Mouse (Mus musculus) stomach, embryonic 15.5 days (tissue): ENCODE data around the gene Lhpp. TPM values are rescaled to one million over a fixed set of nuclear protein-coding genes. Genes with fewer than 3 reads are reported as not detected.

ENCODE experiments used
- ATAC-seq: fragments of 200-750 bp; cut with Nextera tagmentation; 2 replicates; pipeline ENCODE4 v1.8.0; 2017; ENCODE audit warnings: low read depth, moderate number of reproducible peaks, moderate TSS enrichment; ENCODE audit not compliant: insufficient read depth, low FRiP score
- H3K27ac ChIP-seq: fragments of 300-500 bp; sonication (generic); 2 replicates; pipeline ENCODE4 v1.5.1; 2015; ENCODE audit warnings: mild to moderate bottlenecking, inconsistent platforms
- H3K27me3 ChIP-seq: fragments of 300-500 bp; sonication (generic); replicated peaks from 2 replicates; pipeline ENCODE4 v1.6.1; 2015; ENCODE audit warnings: inconsistent platforms
- H3K36me3 ChIP-seq: fragments of 300-500 bp; sonication (generic); 2 replicates; pipeline ENCODE4 v1.6.1; 2015; ENCODE audit warnings: inconsistent platforms
- H3K4me1 ChIP-seq: fragments of 300-500 bp; sonication (generic); 2 replicates; pipeline ENCODE4 v1.6.1; 2015; ENCODE audit warnings: inconsistent platforms
- H3K4me2 ChIP-seq: fragments of 300-500 bp; sonication (generic); 2 replicates; pipeline ENCODE4 v1.6.1; 2015; ENCODE audit warnings: mild to moderate bottlenecking, inconsistent platforms
- H3K4me3 ChIP-seq: fragments of 300-500 bp; sonication (generic); replicated peaks from 2 replicates; pipeline ENCODE4 v1.5.1; 2015; ENCODE audit warnings: inconsistent platforms
- H3K9ac ChIP-seq: fragments of 300-500 bp; sonication (generic); 2 replicates; pipeline ENCODE4 v1.6.1; 2015; ENCODE audit warnings: inconsistent platforms
- H3K9me3 ChIP-seq: fragments of 300-500 bp; sonication (generic); 2 replicates; pipeline ENCODE4 v1.6.1; 2016; ENCODE audit warnings: inconsistent platforms
- WGBS: fragments of 180-500 bp; shearing (Covaris S2); methylation state at CpG from one replicate; pipeline ENCODE4 v1.1.7; 2015; 5-methylcytosine and 5-hydroxymethylcytosine counted together
- polyA plus RNA-seq: library from polyadenylated mRNA; unstranded; fragments of >200 nt; fragmentation: Nextera tagmentation; extraction: Ambion mirVana; gene quantifications from 2 replicates; pipeline ENCODE4 v1.2.1, GENCODE M21; 2015

Lhpp gene
- 14.7 and 15.9 TPM in 2 replicates for polyA plus RNA-seq

GRCm38 (mm10) chr7:132610468-132611318 lies at the start of gene Lhpp:
Lhpp (plus strand) TSS chr7:132610638.
- H3K36me3 ChIP-seq: no peaks in the 10 kb centered on the region
- peak within 1 kb of the TSS; percentile 55 for H3K4me3 ChIP-seq
- H3K9ac ChIP-seq: peak within 1 kb of the TSS; percentile 18; the same call in 1 of the 2 replicates
- peaks cover 5% of the 10 kb centered on the region; the same call in 1 of the 2 replicates for H3K4me1 ChIP-seq
- peak within 1 kb of the TSS; percentile 82 for H3K4me2 ChIP-seq
- H3K9me3 ChIP-seq: no peaks in the 10 kb centered on the region
- 6% methylated on average over 44 of the region's 44 CpGs for WGBS
- no peaks in the 10 kb centered on the region for H3K27me3 ChIP-seq
- H3K27ac ChIP-seq: no peak within 1 kb of the TSS
- ATAC-seq: peak; percentile 89

DNA sequence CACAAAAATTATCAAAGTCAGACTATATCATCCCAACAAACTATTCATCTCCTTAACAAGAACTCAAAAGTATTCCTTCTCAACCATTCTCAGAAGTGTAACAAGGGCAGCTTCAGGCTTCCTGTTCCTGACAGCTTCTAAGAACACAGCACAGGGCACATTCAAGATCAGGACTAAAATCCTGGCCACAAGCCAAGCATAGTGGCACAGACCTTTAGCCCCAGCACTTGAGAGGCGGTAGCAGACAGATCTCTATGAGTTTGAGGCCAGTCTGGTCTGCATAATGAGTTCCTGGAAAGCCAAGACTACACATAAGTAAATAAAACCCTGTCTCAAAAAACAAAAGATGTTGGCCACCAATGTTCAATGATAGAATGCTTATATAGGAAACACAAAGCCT lies 44.6 kb upstream of the Lhpp start:
- Histone ChIP-seq H3K4me3 (no peak overlapping the region), H3K36me3 (peaks cover 36% of the 10 kb centered on the region), H3K9ac (no peak overlapping the region), H3K27ac (no peak overlapping the region), H3K9me3 (no peaks in the 10 kb centered on the region), H3K27me3 (no peaks in the 10 kb centered on the region), H3K4me2 (no peak overlapping the region), H3K4me1 (0 out of 2 replicates have a peak, but pooled peaks cover 12% of the 10 kb centered on the region)
- WGBS: 57% methylated on average over 1 of the region's 1 CpGs
- no peak for ATAC-seq

GRCm38 (mm10) chr7:132568817-132569216 lies 41.6 kb upstream of the Lhpp start:
- WGBS: 92% methylated on average over 6 of the region's 6 CpGs
- Histone ChIP-seq H3K4me2 (no peak overlapping the region), H3K36me3 (peaks cover 18% of the 10 kb centered on the region)

GRCm38 (mm10) chr7:132570071-132570470 lies 40.4 kb upstream of the Lhpp start:
- H3K9me3 ChIP-seq: no peaks in the 10 kb centered on the region
- ATAC-seq: no peak; the same call in 1 of the 2 replicates
- no peak overlapping the region for H3K4me3 ChIP-seq
- WGBS: 73% methylated on average over 5 of the region's 5 CpGs
- H3K4me2 ChIP-seq: no peak overlapping the region
- peaks cover 11% of the 10 kb centered on the region for H3K36me3 ChIP-seq
- no peaks in the 10 kb centered on the region for H3K27me3 ChIP-seq
- H3K4me1 ChIP-seq: peaks cover 23% of the 10 kb centered on the region
- no peak overlapping the region for H3K9ac ChIP-seq
- H3K27ac ChIP-seq: no peak overlapping the region

More at GRCm38 (mm10) chr7:132568817-132569216, 41.6 kb upstream of the Lhpp start:
- ATAC-seq: no peak
- Histone ChIP-seq H3K9ac (no peak overlapping the region), H3K27me3 (no peaks in the 10 kb centered on the region), H3K9me3 (no peaks in the 10 kb centered on the region), H3K4me1 (peaks cover 20% of the 10 kb centered on the region), H3K4me3 (no peak overlapping the region), H3K27ac (no peak overlapping the region)

DNA sequence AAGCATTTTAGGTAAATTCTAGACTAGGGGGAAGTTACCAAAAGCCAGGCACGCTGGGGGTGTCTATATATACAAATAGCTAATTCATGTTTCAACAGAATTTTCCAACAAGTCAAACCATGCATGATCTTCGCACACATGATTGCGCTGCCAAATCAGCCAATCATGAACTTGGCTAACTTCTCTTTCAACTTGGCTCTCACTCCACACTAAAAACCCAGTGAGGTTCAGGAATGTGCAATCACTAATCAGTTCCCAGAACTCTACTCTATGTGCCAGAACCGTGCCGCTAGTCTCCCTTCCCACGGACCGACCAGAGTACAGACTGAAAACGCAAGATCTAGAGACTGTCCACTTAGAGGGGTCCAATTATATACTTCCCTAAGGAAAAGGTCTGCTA lies 39.0 kb upstream of the Lhpp start:
- Histone ChIP-seq H3K27ac (peak overlapping the region; percentile 21; the same call in 1 of the 2 replicates), H3K9me3 (no peaks in the 10 kb centered on the region), H3K4me2 (peak overlapping the region; percentile 19; the same call in 1 of the 2 replicates), H3K4me3 (no peak overlapping the region), H3K36me3 (peaks cover 11% of the 10 kb centered on the region; the same call in 1 of the 2 replicates), H3K4me1 (peaks cover 28% of the 10 kb centered on the region), H3K9ac (no peak overlapping the region), H3K27me3 (no peaks in the 10 kb centered on the region)
- 68% methylated on average over 8 of the region's 8 CpGs for WGBS
- ATAC-seq: no peak

- Histone ChIP-seq H3K9me3 (no peaks in the 10 kb centered on the region), H3K9ac (no peak overlapping the region), H3K4me3 (no peak overlapping the region), H3K4me2 (no peak overlapping the region), H3K27me3 (no peaks in the 10 kb centered on the region), H3K27ac (no peak overlapping the region), H3K36me3 (peaks cover 11% of the 10 kb centered on the region; the same call in 1 of the 2 replicates), H3K4me1 (peaks cover 30% of the 10 kb centered on the region)
- no peak for ATAC-seq
- WGBS: 65% methylated on average over 3 of the region's 3 CpGs
These were observed 37.7 kb upstream of the Lhpp start for GRCm38 (mm10) chr7:132572738-132573137.

DNA sequence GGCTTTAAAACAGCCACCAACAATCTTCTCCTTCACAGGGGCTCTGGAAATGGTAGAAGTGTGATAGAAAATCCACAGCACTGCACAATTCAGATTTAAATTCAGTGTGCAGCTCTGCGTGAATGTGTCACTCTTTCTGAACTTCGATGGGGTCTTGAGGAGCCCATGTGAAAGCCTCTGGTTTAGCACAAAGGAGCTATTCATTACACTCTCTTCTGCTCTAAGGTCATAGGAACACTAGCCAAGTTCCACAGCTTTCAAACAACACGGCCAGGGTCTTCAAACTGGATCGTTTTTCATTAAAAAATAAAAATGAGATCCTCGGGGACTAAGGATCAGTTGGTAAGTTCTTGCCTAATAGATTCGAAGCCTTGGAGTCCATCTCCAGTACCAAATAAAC lies 37.2 kb upstream of the Lhpp start:
- H3K4me2 ChIP-seq: no peak overlapping the region
- H3K4me1 ChIP-seq: peaks cover 30% of the 10 kb centered on the region
- ATAC-seq: no peak
- H3K36me3 ChIP-seq: peaks cover 11% of the 10 kb centered on the region; the same call in 1 of the 2 replicates
- no peak overlapping the region for H3K4me3 ChIP-seq
- H3K27ac ChIP-seq: no peak overlapping the region
- WGBS: 67% methylated on average over 6 of the region's 6 CpGs
- H3K9ac ChIP-seq: no peak overlapping the region
- no peaks in the 10 kb centered on the region for H3K9me3 ChIP-seq
- H3K27me3 ChIP-seq: no peaks in the 10 kb centered on the region

- peak overlapping the region; percentile 24; the same call in 1 of the 2 replicates for H3K4me2 ChIP-seq
These were observed 35.8 kb upstream of the Lhpp start for GRCm38 (mm10) chr7:132574646-132575045.

DNA sequence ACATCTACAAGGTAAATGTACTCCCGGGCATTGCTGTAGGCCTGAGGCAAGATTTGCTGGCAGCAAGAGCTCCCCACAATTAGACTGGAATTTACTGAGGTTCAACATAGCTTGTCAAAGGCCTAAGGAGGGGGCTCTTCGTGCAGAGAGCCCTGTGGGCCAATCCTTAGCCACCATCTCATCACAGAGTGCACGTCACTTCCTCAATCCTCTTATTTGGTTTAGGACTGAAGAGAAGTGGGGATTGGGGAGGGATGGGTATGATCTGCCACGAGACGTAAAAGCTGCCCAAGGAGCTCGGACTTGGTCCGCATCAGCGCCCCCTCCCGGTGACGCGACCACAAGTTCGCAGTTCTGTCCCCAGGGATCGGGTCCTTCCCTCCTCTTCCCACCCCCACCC lies 34.8 kb upstream of the Lhpp start:
- peak overlapping the region; percentile 70 for H3K9ac ChIP-seq
- H3K4me2 ChIP-seq: peak overlapping the region; percentile 78
- peak overlapping the region; percentile 70 for H3K4me3 ChIP-seq
- WGBS: under 1% methylated on average over 13 of the region's 13 CpGs
- no peaks in the 10 kb centered on the region for H3K27me3 ChIP-seq
- H3K4me1 ChIP-seq: peaks cover 18% of the 10 kb centered on the region
- H3K27ac ChIP-seq: peak overlapping the region; percentile 97
- H3K9me3 ChIP-seq: no peaks in the 10 kb centered on the region
- peak; percentile 82 for ATAC-seq
- H3K36me3 ChIP-seq: no peaks in the 10 kb centered on the region

More at GRCm38 (mm10) chr7:132574646-132575045, 35.8 kb upstream of the Lhpp start:
- no peak for ATAC-seq
- H3K9me3 ChIP-seq: no peaks in the 10 kb centered on the region
- WGBS: 46% methylated on average over 5 of the region's 5 CpGs
- H3K36me3 ChIP-seq: no peaks in the 10 kb centered on the region
- peak overlapping the region; percentile 12 for H3K4me3 ChIP-seq
- no peak overlapping the region for H3K9ac ChIP-seq
- peaks cover 28% of the 10 kb centered on the region for H3K4me1 ChIP-seq
- H3K27me3 ChIP-seq: no peaks in the 10 kb centered on the region
- no peak overlapping the region; the same call in 1 of the 2 replicates for H3K27ac ChIP-seq

DNA sequence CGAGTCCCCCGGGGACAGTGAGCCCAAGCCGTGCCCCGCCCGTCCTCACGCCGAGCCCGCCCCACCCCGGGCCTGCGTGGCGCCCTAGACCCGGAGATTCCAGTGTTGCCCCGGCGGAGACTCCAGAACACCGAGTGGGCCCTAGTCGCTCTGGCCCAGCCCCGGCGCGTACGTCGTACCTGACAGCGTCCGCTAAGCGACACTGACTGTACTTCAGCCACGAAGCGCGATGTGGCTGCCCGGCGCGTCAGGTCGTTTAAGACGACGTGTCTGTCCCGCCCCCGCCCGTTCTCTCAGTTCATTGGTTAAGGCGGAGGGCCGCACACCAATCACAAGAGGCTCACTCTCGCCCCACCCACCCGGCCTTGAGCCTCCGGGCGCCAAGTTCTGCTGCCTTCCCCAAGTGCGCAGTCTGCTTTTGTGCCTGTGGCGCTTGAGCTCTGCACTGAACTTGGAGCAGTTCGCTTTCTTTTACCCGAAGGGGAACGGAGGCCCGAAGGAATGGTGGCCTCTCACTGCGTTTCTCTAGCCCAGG lies 34.3 kb upstream of the Lhpp start, which contains the start of gene Oat:
Oat (minus strand) TSS at position 283 of the 535 bp plus-strand sequence.
- H3K27ac ChIP-seq: peak within 1 kb of the TSS; percentile 97
- no peaks in the 10 kb centered on the region for H3K27me3 ChIP-seq
- under 1% methylated on average over 49 of the region's 49 CpGs for WGBS
- peak; percentile 95 for ATAC-seq
- peak within 1 kb of the TSS; percentile 70 for H3K4me3 ChIP-seq
- H3K36me3 ChIP-seq: no peaks in the 10 kb centered on the region
- H3K9ac ChIP-seq: peak within 1 kb of the TSS; percentile 70
- no peaks in the 10 kb centered on the region for H3K9me3 ChIP-seq
- peak within 1 kb of the TSS; percentile 78 for H3K4me2 ChIP-seq
- peaks cover 18% of the 10 kb centered on the region for H3K4me1 ChIP-seq

DNA sequence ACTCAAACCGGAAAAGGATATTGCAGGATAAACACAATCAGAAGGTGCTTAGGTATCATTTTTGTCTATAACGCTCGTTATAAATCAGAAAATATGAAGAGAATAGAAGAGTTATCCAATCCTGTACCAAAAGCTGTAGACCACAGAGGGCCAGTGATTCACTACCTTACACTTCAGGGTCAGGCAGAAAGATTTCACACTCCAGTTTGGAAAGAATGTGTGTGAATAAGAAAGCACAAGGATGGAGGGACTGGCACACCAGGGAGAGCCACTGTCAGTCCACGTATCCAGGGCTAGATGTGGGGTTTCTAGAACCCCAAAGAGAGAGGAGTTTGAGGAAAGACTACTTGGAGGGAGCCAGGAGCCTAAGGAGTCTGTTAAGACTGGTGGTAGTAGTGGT lies 33.5 kb upstream of the Lhpp start:
- H3K27me3 ChIP-seq: no peaks in the 10 kb centered on the region
- H3K36me3 ChIP-seq: no peaks in the 10 kb centered on the region
- peak overlapping the region; percentile 78 for H3K4me2 ChIP-seq
- peak overlapping the region; percentile 22; the same call in 1 of the 2 replicates for H3K9ac ChIP-seq
- no peaks in the 10 kb centered on the region for H3K9me3 ChIP-seq
- peaks cover 15% of the 10 kb centered on the region for H3K4me1 ChIP-seq
- no peak for ATAC-seq
- H3K4me3 ChIP-seq: peak overlapping the region; percentile 70
- WGBS: 49% methylated on average over 4 of the region's 4 CpGs
- peak overlapping the region; percentile 97 for H3K27ac ChIP-seq

GRCm38 (mm10) chr7:132580511-132580910 lies 29.9 kb upstream of the Lhpp start:
- H3K4me1 ChIP-seq: peaks cover 4% of the 10 kb centered on the region; the same call in 1 of the 2 replicates
- no peak overlapping the region for H3K9ac ChIP-seq
- no peaks in the 10 kb centered on the region for H3K9me3 ChIP-seq
- H3K4me2 ChIP-seq: no peak overlapping the region
- no peak overlapping the region for H3K27ac ChIP-seq
- H3K36me3 ChIP-seq: no peaks in the 10 kb centered on the region
- H3K4me3 ChIP-seq: no peak overlapping the region
- H3K27me3 ChIP-seq: no peaks in the 10 kb centered on the region
- 52% methylated on average over 6 of the region's 6 CpGs for WGBS
- no peak for ATAC-seq
